Comparison of ENCODE assay signal across 11 mouse cellular contexts in genomic region chr17:87176066-87177012, GRCm38 (mm10).
DNase-seq lines count a peak whose midpoint lies in the region; ATAC-seq lines count a peak whose summit lies in the region.
"Had no signal": no experiment of that assay in that cellular context is flagged by ENCODE, and none has a peak within 500 bp of the region (broad histone marks: within the 10 kb centered on the region; RNA-seq: fewer than 3 reads in every experiment).

No protein-coding gene starts in this region.

- peaks cover 4% of the 10 kb centered on the region; the same call in 1 of the 2 replicates for H3K9me3 ChIP-seq in heart, embryonic 11.5 days (replicated peaks; ENCODE audit: control insufficient read depth, low read length)
- peaks cover 3% of the 10 kb centered on the region; the same call in 1 of the 2 replicates for H3K9me3 ChIP-seq in intestine, embryonic 16.5 days (ENCODE audit: control insufficient read depth, low read length)

- H3K27ac ChIP-seq in heart, embryonic 11.5 days (ENCODE audit: low read depth, low read length): no peak overlapping the region
- H3K27ac ChIP-seq in intestine, embryonic 16.5 days (ENCODE audit: low read length): no peak overlapping the region

- DNase-seq in heart, adult 11 months: peak; percentile 98
- peak; percentile 66 to 87 for DNase-seq in heart, adult 18-20 months
- DNase-seq in kidney, adult 9 months: peak; percentile 46
- DNase-seq in retina, postnatal 1 day: no peak
- DNase-seq in layer of hippocampus, adult 11-12 months (ENCODE audit: low spot score): no peak
- DNase-seq: cerebellum, adult 9-11 months; midbrain, embryonic 14.5 days had no signal

- WGBS in heart, embryonic 11.5 days (ENCODE audit: insufficient replicate concordance): 57% methylated on average over 17 of the region's 17 CpGs
- 58% methylated on average over 17 of the region's 17 CpGs for WGBS in intestine, embryonic 16.5 days

- no peak overlapping the region for H3K4me3 ChIP-seq in heart, embryonic 11.5 days (ENCODE audit: low read depth, low read length)
- H3K4me3 ChIP-seq in intestine, embryonic 16.5 days (ENCODE audit: low read length): no peak overlapping the region

- ATAC-seq in heart, embryonic 11.5 days (replicated peaks; ENCODE audit: insufficient number of reproducible peaks, low FRiP score, low TSS enrichment): no peak
- ATAC-seq in megakaryocyte, adult 5-6 weeks (ENCODE audit: poor library complexity, severe bottlenecking): peak; percentile 78
- no peak for ATAC-seq in intestine, embryonic 16.5 days
- ATAC-seq: activated CD4-positive, CD25-positive, alpha-beta regulatory T cell, adult 4 months had no signal

- H3K4me1 ChIP-seq in heart, embryonic 11.5 days (ENCODE audit: control insufficient read depth, insufficient read depth, low read length): peaks cover 24% of the 10 kb centered on the region
- H3K4me1 ChIP-seq in intestine, embryonic 16.5 days (ENCODE audit: control insufficient read depth, insufficient read depth, low read length): peaks cover 6% of the 10 kb centered on the region

- H3K36me3 ChIP-seq in heart, embryonic 11.5 days (ENCODE audit: control insufficient read depth, insufficient read depth, low read length): no peaks in the 10 kb centered on the region
- no peaks in the 10 kb centered on the region for H3K36me3 ChIP-seq in intestine, embryonic 16.5 days (ENCODE audit: control insufficient read depth, insufficient read depth, low read length)

- H3K4me2 ChIP-seq in heart, embryonic 11.5 days: no peak overlapping the region
- H3K4me2 ChIP-seq in intestine, embryonic 16.5 days (ENCODE audit: low read depth, low read length): no peak overlapping the region

- no peaks in the 10 kb centered on the region for H3K27me3 ChIP-seq in heart, embryonic 11.5 days (ENCODE audit: control insufficient read depth, insufficient read depth, low read length)
- H3K27me3 ChIP-seq in intestine, embryonic 16.5 days (replicated peaks; ENCODE audit: control insufficient read depth, insufficient read depth, low read length): no peaks in the 10 kb centered on the region

- H3K9ac ChIP-seq in heart, embryonic 11.5 days (ENCODE audit: low read depth, low read length): no peak overlapping the region
- no peak overlapping the region for H3K9ac ChIP-seq in intestine, embryonic 16.5 days (ENCODE audit: low read depth, low read length)

Comparison
In these comparisons a context has a peak if more than half of its experiments do, and no peak if none do; other contexts are left out.
1. DNase-seq: peak in heart, adult 11 months (single experiment), heart, adult 18-20 months (2 of 2) and kidney, adult 9 months (single experiment); none in retina, postnatal 1 day (single experiment) and layer of hippocampus, adult 11-12 months (single experiment).